Mouse (Mus musculus) hindbrain, postnatal 0 days (tissue): ENCODE data around the gene Zfp112. TPM values are rescaled to one million over a fixed set of nuclear protein-coding genes. Genes with fewer than 3 reads are reported as not detected.

Experiments used
- ATAC-seq: fragments of 200-750 bp; cut with Nextera tagmentation; 2 replicates; pipeline ENCODE4 v1.8.0; 2017; ENCODE audit warnings: mild to moderate bottlenecking, moderate TSS enrichment, moderate library complexity
- DNase-seq: peaks from one replicate; pipeline ENCODE4 v3.0.0-alpha.2; 2015; ENCODE audit warnings: low spot score
- H3K27ac ChIP-seq: fragments of 300-500 bp; sonication (generic); 2 replicates; pipeline ENCODE4 v1.5.1; 2014; ENCODE audit warnings: mild to moderate bottlenecking
- H3K27me3 ChIP-seq: fragments of 300-500 bp; sonication (generic); 2 replicates; pipeline ENCODE4 v1.6.1; 2014; ENCODE audit warnings: low read length, mixed read lengths; ENCODE audit not compliant: insufficient read depth
- H3K36me3 ChIP-seq: fragments of 300-500 bp; sonication (generic); 2 replicates; pipeline ENCODE4 v1.6.1; 2014; ENCODE audit warnings: low read length, mixed read lengths; ENCODE audit not compliant: insufficient read depth
- H3K4me1 ChIP-seq: fragments of 300-500 bp; sonication (generic); 2 replicates; pipeline ENCODE4 v1.6.1; 2014; ENCODE audit warnings: antibody characterized with exemption, low read length, mixed read lengths; ENCODE audit not compliant: insufficient read depth
- H3K4me2 ChIP-seq: fragments of 300-500 bp; sonication (generic); 2 replicates; pipeline ENCODE4 v1.6.1; 2014; ENCODE audit warnings: low read depth, mild to moderate bottlenecking, low read length, moderate library complexity, mixed read lengths
- H3K4me3 ChIP-seq: fragments of 300-500 bp; sonication (generic); 2 replicates; pipeline ENCODE4 v1.5.1; 2014; ENCODE audit warnings: low read length
- H3K9ac ChIP-seq: fragments of 300-500 bp; sonication (generic); replicated peaks from 2 replicates; pipeline ENCODE4 v1.6.1; 2014; ENCODE audit warnings: mild to moderate bottlenecking, low read length, moderate library complexity, mixed read lengths
- H3K9me3 ChIP-seq: fragments of 300-500 bp; sonication (generic); 2 replicates; pipeline ENCODE4 v1.6.1; 2016; ENCODE audit warnings: low read length, mixed read lengths
- CTCF ChIP-seq: IDR thresholded peaks from 2 replicates; pipeline ENCODE4 v1.5.1; 2016; ENCODE audit warnings: antibody characterized with exemption, control low read depth, low read depth
- WGBS: fragments of 180-500 bp; shearing (Covaris S2); extraction: QIAGEN DNeasy Blood & Tissue Kit; methylation state at CpG from one replicate; pipeline ENCODE4 v1.1.7; 2014; 5-methylcytosine and 5-hydroxymethylcytosine counted together
- polyA plus RNA-seq: library from polyadenylated mRNA; unstranded; fragments of >200 nt; fragmentation: Nextera tagmentation; extraction: Ambion mirVana; gene quantifications from 2 replicates; pipeline ENCODE4 v1.2.1, GENCODE M21; 2015
- total RNA-seq: library from RNA; depleted of rRNA; stranded (reverse); fragments of >200 nt; gene quantifications from 2 replicates; pipeline ENCODE4 v1.2.3, GENCODE M21; 2014

Zfp112 gene
- total and polyA plus RNA-seq, 2 experiments from 2014 or later = 4.1 to 7.3 TPM

GRCm38 (mm10) chr7:24087485-24088125 is 24.5 kb upstream of the Zfp112 start:
- DNase-seq (no peak), ATAC-seq (no peak)
- Histone ChIP-seq H3K9me3 (0 out of 2 replicates have a peak, but pooled peaks cover 3% of the 10 kb centered on the region), H3K4me3 (no peak overlapping the region), H3K27me3 (no peaks in the 10 kb centered on the region), H3K36me3 (no peaks in the 10 kb centered on the region), H3K27ac (no peak overlapping the region), H3K9ac (no peak overlapping the region), H3K4me1 (peaks cover 8% of the 10 kb centered on the region; the same call in 1 of the 2 replicates), H3K4me2 (no peak overlapping the region)
- WGBS = 96% methylated on average over 12 of the region's 12 CpGs
- no peak for TF ChIP-seq CTCF

- Histone ChIP-seq H3K9ac (no peak overlapping the region), H3K4me2 (no peak overlapping the region), H3K9me3 (peaks cover 67% of the 10 kb centered on the region), H3K36me3 (peaks cover 83% of the 10 kb centered on the region), H3K4me1 (no peaks in the 10 kb centered on the region), H3K27ac (no peak overlapping the region), H3K27me3 (no peaks in the 10 kb centered on the region), H3K4me3 (no peak overlapping the region)
- no peak for TF ChIP-seq CTCF
- no peak for DNase-seq
- WGBS = 97% methylated on average over 9 of the region's 9 CpGs
- ATAC-seq = no peak
Measured at GRCm38 (mm10) chr7:24104403-24104802, 7.7 kb upstream of the Zfp112 start.

- no peak overlapping the region for H3K4me2 ChIP-seq
- H3K27me3 ChIP-seq = no peaks in the 10 kb centered on the region
- no peak overlapping the region for H3K27ac ChIP-seq
- no peak overlapping the region for H3K9ac ChIP-seq
- no peaks in the 10 kb centered on the region for H3K4me1 ChIP-seq
- no peak overlapping the region for H3K4me3 ChIP-seq
- DNase-seq (no peak), ATAC-seq (peak; percentile 3)
- peaks cover 67% of the 10 kb centered on the region for H3K9me3 ChIP-seq
- WGBS = 95% methylated on average over 18 of the region's 18 CpGs
- H3K36me3 ChIP-seq = peaks cover 76% of the 10 kb centered on the region
- no peak for TF ChIP-seq CTCF
Measured at GRCm38 (mm10) chr7:24105144-24105703, 6.9 kb upstream of the Zfp112 start.

- peaks cover 31% of the 10 kb centered on the region for H3K9me3 ChIP-seq
- H3K4me1 ChIP-seq = 0 out of 2 replicates have a peak, but pooled peaks cover 8% of the 10 kb centered on the region
- no peak for TF ChIP-seq CTCF
- no peak overlapping the region for H3K9ac ChIP-seq
- no peaks in the 10 kb centered on the region for H3K27me3 ChIP-seq
- H3K27ac ChIP-seq = no peak overlapping the region
- ATAC-seq (no peak), DNase-seq (no peak)
- H3K4me3 ChIP-seq = no peak overlapping the region
- H3K36me3 ChIP-seq = peaks cover 21% of the 10 kb centered on the region
- WGBS = 98% methylated on average over 7 of the region's 7 CpGs
- no peak overlapping the region for H3K4me2 ChIP-seq
Measured at GRCm38 (mm10) chr7:24110839-24111238, 1.3 kb upstream of the Zfp112 start.

GRCm38 (mm10) chr7:24111772-24112155 is 350 bp upstream of the Zfp112 start:
- no peak for TF ChIP-seq CTCF
- Histone ChIP-seq H3K4me1 (0 out of 2 replicates have a peak, but pooled peaks cover 8% of the 10 kb centered on the region), H3K4me2 (peak overlapping the region; percentile 67), H3K9me3 (peaks cover 22% of the 10 kb centered on the region), H3K4me3 (peak overlapping the region; percentile 76), H3K27me3 (no peaks in the 10 kb centered on the region), H3K27ac (0 out of 2 replicates have a peak overlapping the region, but pooled peaks have one; percentile 48), H3K9ac (no peak overlapping the region), H3K36me3 (peaks cover 12% of the 10 kb centered on the region)
- DNase-seq (no peak), ATAC-seq (no peak)
- WGBS = 6% methylated on average over 9 of the region's 9 CpGs

- Histone ChIP-seq H3K4me1 (0 out of 2 replicates have a peak, but pooled peaks cover 8% of the 10 kb centered on the region), H3K27ac (peak overlapping the region; percentile 75; the same call in 1 of the 2 replicates), H3K9ac (peak overlapping the region; percentile 70), H3K36me3 (peaks cover 4% of the 10 kb centered on the region; the same call in 1 of the 2 replicates), H3K27me3 (no peaks in the 10 kb centered on the region), H3K4me3 (peak overlapping the region; percentile 76), H3K9me3 (peaks cover 10% of the 10 kb centered on the region), H3K4me2 (peak overlapping the region; percentile 67)
- 15% methylated on average over 12 of the region's 12 CpGs for WGBS
- no peak for ATAC-seq
- DNase-seq = peak; percentile 48
- no peak for TF ChIP-seq CTCF
Measured at GRCm38 (mm10) chr7:24113001-24113400, 887 bp downstream of the Zfp112 start.

- Histone ChIP-seq H3K9me3 (no peaks in the 10 kb centered on the region), H3K36me3 (no peaks in the 10 kb centered on the region), H3K4me1 (0 out of 2 replicates have a peak, but pooled peaks cover 8% of the 10 kb centered on the region), H3K4me2 (no peak overlapping the region), H3K27me3 (no peaks in the 10 kb centered on the region), H3K9ac (no peak overlapping the region), H3K27ac (no peak overlapping the region), H3K4me3 (no peak overlapping the region)
- TF ChIP-seq CTCF = no peak
- no peak for DNase-seq
- WGBS = 85% methylated on average over 4 of the region's 4 CpGs
- no peak for ATAC-seq
Measured at GRCm38 (mm10) chr7:24116655-24117054, 4.5 kb downstream of the Zfp112 start.
